Mouse (Mus musculus): Measurements from ENCODE around the gene Kdm2b.
A peak's percentile ranks its signal among the peaks of the same experiment; 100 is the strongest.

Kdm2b gene

DNA sequence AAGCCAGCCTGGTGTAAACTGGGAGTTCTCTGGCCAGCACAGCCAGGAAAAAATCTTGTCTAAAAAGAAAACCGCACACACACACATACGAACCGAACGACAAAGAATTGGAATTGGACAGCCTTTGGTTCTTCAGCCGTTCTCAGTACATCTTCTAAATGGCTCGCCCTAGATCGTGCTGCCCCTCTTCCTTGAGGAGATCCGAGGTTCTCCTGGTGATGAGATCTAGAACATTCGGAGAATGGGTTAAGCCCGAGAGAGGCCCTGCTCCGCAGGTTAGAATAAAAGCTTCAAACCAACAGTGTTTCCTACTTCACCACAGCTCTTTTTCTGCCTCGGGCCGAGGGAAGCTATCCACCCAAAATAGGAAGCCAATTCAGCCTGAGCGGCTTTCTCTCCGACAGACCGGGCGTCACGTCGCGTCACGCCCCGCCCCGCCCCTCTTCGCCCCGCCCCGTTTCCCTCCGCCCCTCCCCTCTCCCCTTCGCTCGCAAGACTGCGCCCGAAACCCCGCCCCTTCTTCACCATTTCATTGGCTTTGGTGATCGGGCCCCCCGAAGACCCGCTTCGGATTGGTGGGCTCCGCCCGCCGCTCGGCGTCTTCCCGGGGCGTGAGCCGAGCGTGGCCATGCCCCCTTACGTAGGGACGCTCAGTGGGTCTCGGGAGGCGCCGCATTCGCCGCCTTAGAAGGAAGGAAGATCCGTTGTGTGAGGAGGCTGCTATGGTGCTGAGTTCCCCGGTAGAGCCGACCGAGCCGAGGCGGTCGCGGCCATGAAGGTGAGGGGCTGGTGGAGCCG is 139.9 kb downstream of the Kdm2b start, which contains the start of gene Rnf34:
Gene Rnf34 (plus strand): TSS at position 528 of the 798 bp plus-strand sequence.
- peak; percentile 98 for DNase-seq (ENCODE audit: low read depth, low spot score)

DNA sequence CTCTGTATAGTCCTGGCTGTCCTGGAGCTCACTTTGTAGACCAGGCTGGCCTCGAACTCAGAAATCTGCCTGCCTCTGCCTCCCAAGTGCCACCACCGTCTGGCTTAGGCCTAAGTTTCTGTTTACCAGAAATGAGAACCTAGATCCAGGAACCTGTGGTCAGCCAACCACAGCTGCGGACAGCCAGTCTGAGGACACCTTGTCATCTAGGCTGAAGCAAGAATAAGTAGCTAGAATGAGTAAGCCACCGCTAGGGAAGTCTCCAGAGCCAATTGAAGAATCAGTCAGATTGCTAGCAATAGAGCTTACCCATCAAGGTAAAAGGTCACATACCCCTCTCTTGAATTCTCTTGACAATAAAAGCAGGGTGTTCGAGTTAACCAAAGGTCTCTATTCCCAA is 145.8 kb downstream of the Kdm2b start:
- DNase-seq (ENCODE audit: low read depth, low spot score): no peak

DNA sequence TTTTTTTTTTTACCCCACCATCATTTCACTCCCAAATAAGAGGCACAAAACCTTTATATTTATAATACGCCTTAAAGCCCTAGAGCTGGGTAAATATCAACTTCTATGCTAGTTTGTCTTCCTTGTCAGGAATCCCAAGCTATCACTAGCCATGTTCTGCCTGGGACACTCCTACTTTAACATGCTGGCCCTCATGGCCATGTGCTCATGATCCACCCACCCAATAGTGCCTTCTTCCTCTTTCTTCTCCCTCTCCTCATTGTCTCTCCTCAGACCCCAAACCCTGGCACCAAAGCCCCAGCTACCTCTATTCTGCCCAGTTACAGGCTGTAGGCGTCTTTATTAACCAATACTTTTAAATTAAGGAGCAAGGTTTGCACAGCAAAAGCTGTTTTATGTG is 148.5 kb downstream of the Kdm2b start:
- DNase-seq (ENCODE audit: low read depth, low spot score): no peak

DNA sequence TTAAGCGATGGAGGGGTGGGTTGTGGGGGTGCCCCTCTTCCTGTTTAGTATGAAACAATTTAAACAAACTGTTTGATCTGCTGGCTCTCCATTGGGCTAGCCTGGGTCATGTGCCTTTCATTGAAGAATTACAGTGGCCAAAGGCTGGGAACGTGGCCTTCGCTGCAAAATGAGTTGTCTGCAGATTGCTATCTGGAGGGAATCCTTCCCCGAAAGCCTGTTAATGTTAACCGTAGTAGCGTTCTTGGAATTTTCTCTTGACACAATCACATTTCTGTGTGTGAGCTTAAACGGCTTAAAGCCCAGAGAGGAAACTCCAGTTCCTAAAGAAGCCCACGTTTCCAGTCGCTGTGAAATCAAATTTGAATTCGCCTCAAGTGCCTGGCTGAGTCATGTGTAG is 156.6 kb downstream of the Kdm2b start:
- no peak for DNase-seq (ENCODE audit: low read depth, low spot score)

DNA sequence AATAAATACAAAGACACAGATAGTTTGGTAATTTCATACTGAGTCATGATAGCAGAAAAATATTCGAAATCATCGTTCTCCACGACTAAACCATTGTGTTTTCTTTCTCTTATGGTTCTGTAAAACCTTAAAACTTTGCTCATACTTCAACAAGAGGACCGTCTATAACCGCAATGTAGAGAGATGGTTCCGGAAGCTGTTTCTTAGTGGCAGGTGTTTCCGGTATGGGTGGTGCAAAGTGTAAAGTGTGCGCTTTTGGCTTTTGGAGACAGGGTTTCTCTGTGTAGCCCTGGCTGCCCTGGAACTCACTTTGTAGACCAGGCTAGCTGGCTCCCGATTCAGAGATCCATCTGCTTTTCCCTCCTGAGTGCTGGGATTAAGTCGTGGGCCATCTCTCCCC is 157.1 kb downstream of the Kdm2b start:
- DNase-seq (ENCODE audit: low read depth, low spot score): no peak

DNA sequence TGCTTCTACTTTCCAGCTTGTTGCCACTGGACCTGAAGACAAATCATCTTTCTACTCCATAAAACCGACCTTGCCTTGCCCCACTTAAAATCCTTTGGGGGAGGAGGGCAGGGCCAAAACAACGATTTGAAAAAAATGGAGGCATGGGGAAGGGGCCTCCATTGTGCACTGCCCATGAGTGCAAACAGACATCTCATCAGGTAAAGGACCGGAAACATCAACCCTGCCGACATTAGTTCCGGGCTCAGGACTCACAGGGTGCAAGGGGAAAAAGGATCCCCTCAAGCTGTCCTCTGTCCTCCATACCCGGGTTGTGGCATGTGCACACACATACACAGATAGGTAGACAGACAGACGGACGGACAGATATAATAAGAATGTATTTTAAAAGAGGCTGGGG is 164.5 kb downstream of the Kdm2b start:
- no peak for DNase-seq (ENCODE audit: low read depth, low spot score)

DNA sequence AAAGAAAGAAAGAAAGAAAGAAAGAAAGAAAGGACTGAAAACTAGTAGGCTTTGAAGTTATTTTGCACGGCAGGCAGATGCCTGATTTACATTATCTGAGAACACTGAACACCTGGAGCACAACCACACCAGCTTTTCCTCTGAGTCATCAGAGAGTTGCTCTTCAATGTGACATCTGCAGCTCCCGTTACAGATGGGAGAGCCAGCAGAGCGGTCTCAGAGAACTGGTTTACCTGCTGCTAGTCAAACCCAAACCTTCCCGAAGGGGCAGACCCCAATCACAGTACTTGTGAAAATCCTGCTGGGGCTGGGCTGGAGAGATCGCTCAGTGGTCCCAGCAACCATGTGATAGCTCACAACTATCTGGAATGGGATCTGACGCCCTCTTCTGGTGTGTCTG is 165.2 kb downstream of the Kdm2b start:
- no peak for DNase-seq (ENCODE audit: low read depth, low spot score)

DNA sequence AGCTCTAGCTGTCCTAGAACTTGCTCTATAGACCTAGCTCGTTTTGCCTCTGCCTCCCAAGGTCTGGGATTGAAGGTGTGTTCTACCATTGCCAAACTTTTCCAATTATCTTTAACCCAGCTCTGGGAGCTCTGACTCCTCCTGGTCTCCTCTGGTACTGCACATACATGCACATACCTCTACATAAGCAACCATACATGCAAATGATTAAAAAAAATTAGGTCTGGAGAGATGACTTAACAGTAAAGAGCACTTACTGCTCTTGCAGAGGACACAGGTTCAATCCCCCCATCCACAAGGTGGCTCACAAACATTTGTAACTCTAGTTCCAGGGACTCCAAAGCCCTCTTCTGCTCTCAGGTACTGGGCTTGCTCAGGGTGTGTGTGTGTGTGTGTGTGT is 165.6 kb downstream of the Kdm2b start:
- no peak for DNase-seq (ENCODE audit: low read depth, low spot score)

DNA sequence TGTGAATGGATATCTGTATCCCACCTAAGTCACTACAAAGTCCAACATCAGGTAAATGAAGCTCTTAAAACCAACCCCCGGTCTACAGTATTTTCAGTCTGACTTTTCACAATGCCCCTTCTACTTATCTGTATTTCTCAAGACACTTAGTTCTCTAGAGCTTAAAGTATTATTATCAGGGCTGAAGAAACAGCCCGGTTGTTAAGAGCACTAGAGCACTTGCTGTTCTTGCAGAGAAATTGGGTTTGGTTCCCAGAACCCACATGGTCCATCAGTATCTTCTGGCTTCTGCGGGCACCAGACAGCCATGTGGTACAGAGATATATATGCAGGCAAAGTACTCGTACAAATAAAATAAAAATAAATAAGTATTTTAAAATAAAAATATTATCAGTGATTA is 167.2 kb downstream of the Kdm2b start:
- no peak for DNase-seq (ENCODE audit: low read depth, low spot score)

DNA sequence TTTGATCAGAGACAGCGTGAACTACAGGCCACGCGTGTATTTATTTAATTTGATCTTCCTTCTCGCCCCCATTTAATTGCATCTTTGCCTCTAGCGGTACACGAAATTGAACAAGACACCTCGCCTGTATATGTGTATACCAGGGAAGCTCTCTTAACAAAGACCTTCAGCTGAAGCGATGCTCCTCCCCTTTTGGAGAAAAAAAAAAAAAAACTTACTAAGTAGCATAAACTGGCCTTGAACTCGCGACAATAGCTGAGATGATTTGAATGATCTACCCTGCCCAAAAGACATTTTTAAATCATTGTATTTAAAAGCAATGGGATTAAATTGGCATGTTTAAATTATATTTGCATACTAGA is 168.1 kb downstream of the Kdm2b start:
- no peak for DNase-seq (ENCODE audit: low read depth, low spot score)

DNA sequence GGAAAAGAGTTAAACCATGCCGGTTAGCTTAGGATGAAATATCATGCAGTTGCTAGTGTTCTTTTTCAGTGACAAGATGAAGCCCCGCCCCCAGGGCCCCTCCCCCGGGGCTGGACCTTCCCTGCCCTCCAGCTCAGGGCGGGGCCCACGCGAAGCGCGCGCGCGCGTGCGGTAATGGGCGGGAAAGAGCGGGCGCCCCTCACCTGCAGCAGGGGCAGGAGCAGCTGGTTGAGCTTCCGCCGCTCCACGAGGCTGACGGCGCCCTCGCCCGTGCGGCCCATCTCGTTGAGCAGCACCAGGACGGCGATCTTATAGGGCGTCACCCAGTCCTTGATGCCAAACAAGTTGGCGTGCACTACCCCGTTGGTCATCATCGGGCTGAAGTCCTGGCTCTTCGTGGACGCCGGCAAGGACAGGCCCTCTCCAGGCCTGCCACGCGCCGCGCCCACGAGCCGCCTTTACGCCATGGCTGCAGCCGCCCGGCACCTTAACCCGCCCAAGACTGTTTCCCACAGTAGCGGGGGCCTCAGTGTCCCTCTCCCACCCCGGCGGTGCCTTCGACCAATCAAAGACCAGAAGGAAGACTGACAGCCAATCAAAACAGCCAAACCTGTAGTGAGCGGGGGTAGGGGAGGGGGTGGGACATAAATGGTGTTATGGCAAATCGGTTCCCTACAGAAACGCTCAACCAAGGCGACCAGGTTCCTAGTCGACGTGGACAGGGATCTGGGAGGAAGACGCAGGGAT is 168.7 kb downstream of the Kdm2b start, which contains the start of gene Anapc5:
Gene Anapc5 (minus strand): TSS at position 563 of the 747 bp plus-strand sequence.
- DNase-seq (ENCODE audit: low read depth, low spot score): peak; percentile 93
